Mouse (Mus musculus) erythroblast, embryonic 14.5 days (primary cell): ENCODE results near the gene Gm8764.

ENCODE experiments used
- GATA1 ChIP-seq: IDR thresholded peaks from 2 replicates; pipeline ENCODE4 v1.6.1; 2012; ENCODE audit warnings: low read length, inconsistent platforms, mixed read lengths
- TAL1 ChIP-seq: IDR thresholded peaks from 3 replicates; pipeline ENCODE4 v1.6.1; 2012; ENCODE audit warnings: low read length, inconsistent platforms, mixed read lengths

- TF ChIP-seq TAL1 (no peak), GATA1 (no peak)
Observed at GRCm38 (mm10) chr10:104110044-104110443, 49.8 kb upstream of the Gm8764 start.
